ENCODE assay signal across 21 mouse cellular contexts in the genomic region with DNA sequence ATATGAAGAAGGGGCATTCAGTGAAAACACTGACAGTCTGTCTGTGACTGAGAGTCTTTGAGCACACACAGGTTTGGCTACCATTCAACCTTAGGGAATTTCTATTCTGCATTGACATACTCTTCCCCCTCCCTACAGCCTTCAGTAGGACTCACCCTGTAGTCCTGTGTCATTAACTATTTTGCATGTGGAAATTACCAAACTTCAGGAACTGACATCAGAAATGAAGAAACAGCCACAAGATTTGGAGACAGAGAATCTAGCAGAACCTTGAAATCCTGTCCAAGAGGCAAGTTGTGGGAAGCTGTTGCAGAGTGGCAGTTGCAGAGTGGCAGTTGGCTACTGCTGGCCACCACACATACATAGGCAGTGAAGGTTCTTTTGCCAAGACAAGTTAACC. TPM values are rescaled to one million over a fixed set of nuclear protein-coding genes. Genes with fewer than 3 reads are reported as not detected.
"Had no signal": no experiment of that assay in that cellular context is flagged by ENCODE, and none has a peak within 500 bp of the region (broad histone marks: within the 10 kb centered on the region; RNA-seq: fewer than 3 reads in every experiment).

No protein-coding gene starts in this region.

- H3K4me2 ChIP-seq: liver, embryonic 12.5 days; lung, embryonic 15.5 days; midbrain, embryonic 12.5 days; neural tube, embryonic 13.5 days; neural tube, embryonic 15.5 days had no signal

- H3K9ac ChIP-seq: liver, embryonic 12.5 days; liver, embryonic 14.5 days; lung, embryonic 15.5 days; midbrain, embryonic 12.5 days; neural tube, embryonic 13.5 days; neural tube, embryonic 15.5 days had no signal

- H3K27ac ChIP-seq: liver, embryonic 12.5 days; liver, embryonic 14.5 days; lung, embryonic 15.5 days; midbrain, embryonic 10.5 days; midbrain, embryonic 12.5 days; neural tube, embryonic 13.5 days; neural tube, embryonic 15.5 days had no signal

- ATAC-seq: liver, embryonic 12.5 days; lung, postnatal 0 days; midbrain, embryonic 16.5 days had no signal

- H3K36me3 ChIP-seq: liver, embryonic 12.5 days; lung, embryonic 15.5 days; midbrain, embryonic 10.5 days; midbrain, embryonic 12.5 days; neural tube, embryonic 13.5 days; neural tube, embryonic 15.5 days had no signal

- H3K4me1 ChIP-seq: liver, embryonic 12.5 days; lung, embryonic 15.5 days; midbrain, embryonic 10.5 days; midbrain, embryonic 12.5 days; neural tube, embryonic 13.5 days; neural tube, embryonic 15.5 days had no signal

- H3K9me3 ChIP-seq: liver, embryonic 12.5 days; lung, embryonic 15.5 days; midbrain, embryonic 10.5 days; midbrain, embryonic 12.5 days; neural tube, embryonic 13.5 days; neural tube, embryonic 15.5 days had no signal

- DNase-seq: lung, adult 2 months; lung, postnatal 4 days; midbrain, embryonic 14.5 days; retina, postnatal 1 day; right cerebral cortex, adult 18-20 months; right cerebral cortex, postnatal 25 days; right cerebral cortex, postnatal 4 days; spleen, adult 18-20 months; thymus, adult 18-20 months; thymus, postnatal 25 days; thymus, postnatal 4 days had no signal

- H3K4me3 ChIP-seq: liver, embryonic 12.5 days; lung, embryonic 15.5 days; midbrain, embryonic 10.5 days; midbrain, embryonic 12.5 days; myocyte; neural tube, embryonic 13.5 days; neural tube, embryonic 15.5 days had no signal

- H3K27me3 ChIP-seq: liver, embryonic 12.5 days; lung, embryonic 15.5 days; midbrain, embryonic 12.5 days; neural tube, embryonic 13.5 days; neural tube, embryonic 15.5 days had no signal

RNA-seq across cellular contexts. Expression of a gene that starts 16.3 kb away (rescaled TPM):
- polyA plus RNA-seq: myocyte had no signal

RNA-seq across cellular contexts. Expression of a gene that starts 40.0 kb away (rescaled TPM):
- polyA plus RNA-seq: myocyte had no signal
